Mouse (Mus musculus) central nervous system, embryonic 18 days (tissue): ENCODE results near the gene Gm14288. TPM values are rescaled to one million over a fixed set of nuclear protein-coding genes. Genes with fewer than 3 reads are reported as not detected.

ENCODE experiments used
- polyA plus RNA-seq: library from polyadenylated mRNA; depleted of rRNA; stranded (reverse); fragments of >200 nt; gene quantifications from 2 replicates; pipeline ENCODE4 v1.2.3, GENCODE M21; 2012; rRNA removed

The Gm14288 gene
- polyA plus RNA-seq, result 4.3 and 4.9 TPM in 2 replicates

GRCm38 (mm10) chr2:175800993-175801392 is at the start of gene Gm14288:
TSS of gene Gm14288 (minus strand) at chr2:175801093.

GRCm38 (mm10) chr2:175741237-175741636 is 59.7 kb downstream of the Gm14288 start, which contains the start of gene Gm2007:
TSS of gene Gm2007 (plus strand) at chr2:175741537.

Other genes with a start within 250 kb of the Gm14288 start
- not detected in 2 replicates for gene Gm11007, start 157.1 kb downstream of the Gm14288 start, polyA plus RNA-seq
- not detected in 2 replicates for gene Zfp969, start 97.4 kb downstream of the Gm14288 start, polyA plus RNA-seq
- not detected in 2 replicates for gene Gm2007, start 59.6 kb downstream of the Gm14288 start, polyA plus RNA-seq
- gene Gm6710, start 68.1 kb upstream of the Gm14288 start, polyA plus RNA-seq, result 11.0 and 12.1 TPM in 2 replicates
- gene Zfp966, start 130.0 kb upstream of the Gm14288 start, polyA plus RNA-seq, result 3.9 and 4.3 TPM in 2 replicates
- 8.7 and 8.8 TPM in 2 replicates for gene Gm2026, start 164.2 kb upstream of the Gm14288 start, polyA plus RNA-seq